Mouse (Mus musculus) adrenal gland, postnatal 36 days (tissue): Measurements from ENCODE around the gene Ifi47. TPM values are rescaled to one million over a fixed set of nuclear protein-coding genes. Genes with fewer than 3 reads are reported as not detected.
"Not testable (repeated sequence)": the region's sequence is repeated elsewhere in the genome, so short reads cannot be mapped to it uniquely, and the experiment has no call there.

Experiments used
- DNase-seq, 2 experiments: peaks; one replicate each; pipeline ENCODE4 v3.0.0; 2021; ENCODE audit warnings: mixed read lengths in 1 of 2
- long read RNA-seq, 2 experiments: library from polyadenylated mRNA; stranded (forward); transcript quantifications; one replicate each; pipeline ENCODE4 v2.0.0; 2021; ENCODE audit warnings: borderline sequencing depth in 2 of 2
- total RNA-seq, 2 experiments: library from RNA; stranded (reverse); gene quantifications; 2 replicates each; pipeline ENCODE4 v1.2.3; 2021

Ifi47 gene
- 1 to 10 TPM; 3.9 to 6.6 TPM for total RNA-seq
- long read RNA-seq, experiment 1, partial matches to known transcripts = 0 of 7 reads
- long read RNA-seq, experiment 1, other reads (novel, unspliced or antisense) = 1 of 7 reads
- long read RNA-seq, experiment 2, partial matches to known transcripts = 0 of 3 reads
- long read RNA-seq, experiment 2, other reads (novel, unspliced or antisense) = 0 of 3 reads

DNA sequence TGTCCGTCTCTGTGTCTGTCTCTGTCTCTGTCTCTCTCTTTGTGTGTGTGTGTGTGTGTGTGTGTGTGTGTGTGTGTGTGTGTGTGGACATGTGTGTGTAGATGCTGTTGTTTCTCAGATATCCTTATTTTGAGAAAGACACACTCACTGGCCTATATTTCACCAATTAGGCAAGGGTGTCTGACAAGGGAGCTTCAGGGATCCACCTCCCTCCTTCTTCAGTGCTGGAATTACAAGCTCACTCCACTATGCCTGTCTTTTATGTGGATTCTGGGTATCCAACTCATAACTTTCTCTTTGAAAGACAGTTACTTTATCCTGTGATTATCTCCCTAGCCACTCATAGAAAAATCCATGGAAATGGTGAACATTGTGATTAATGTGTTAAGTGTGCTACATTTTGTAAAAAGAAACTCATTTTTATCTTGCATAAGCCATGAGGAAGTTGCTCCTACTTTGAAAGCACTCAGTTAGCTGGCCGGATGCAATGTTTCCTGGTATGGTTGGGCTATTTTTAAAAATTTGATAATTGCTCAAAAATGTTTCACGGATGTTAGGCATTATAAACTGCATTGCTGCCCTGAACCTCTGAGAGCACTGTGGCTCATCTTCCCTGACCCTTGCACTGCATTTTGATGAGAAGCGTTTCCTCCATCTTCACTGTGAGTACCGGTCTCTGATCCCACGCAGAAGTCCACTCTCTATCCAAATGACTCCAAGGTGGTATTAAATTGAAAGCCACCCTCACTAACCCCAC, at the start of gene Ifi47:
Ifi47 (plus strand) TSS at position 587 of the 757 bp plus-strand sequence.
- DNase-seq = not testable (repeated sequence)

DNA sequence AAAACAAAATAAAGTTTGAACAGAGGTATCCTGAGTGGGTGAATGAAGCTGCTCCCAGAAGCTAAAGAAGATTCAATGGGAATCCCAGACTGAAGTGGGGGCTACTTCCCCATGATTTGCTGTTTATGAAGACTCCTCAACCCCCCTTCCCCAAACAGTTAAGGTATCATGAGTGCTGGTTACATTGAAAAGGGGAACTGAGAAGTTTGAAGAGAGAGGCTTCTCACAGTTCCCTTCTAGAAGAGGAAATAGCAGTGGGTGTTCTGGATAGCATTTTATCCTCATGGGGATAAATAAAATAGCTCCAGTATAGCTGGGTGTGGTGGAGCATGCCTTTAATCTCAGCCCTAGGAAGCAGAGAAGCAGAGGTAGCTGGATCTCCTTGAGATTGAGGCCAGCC, 26.3 kb upstream of the Ifi47 start:
- DNase-seq = not testable (repeated sequence)

DNA sequence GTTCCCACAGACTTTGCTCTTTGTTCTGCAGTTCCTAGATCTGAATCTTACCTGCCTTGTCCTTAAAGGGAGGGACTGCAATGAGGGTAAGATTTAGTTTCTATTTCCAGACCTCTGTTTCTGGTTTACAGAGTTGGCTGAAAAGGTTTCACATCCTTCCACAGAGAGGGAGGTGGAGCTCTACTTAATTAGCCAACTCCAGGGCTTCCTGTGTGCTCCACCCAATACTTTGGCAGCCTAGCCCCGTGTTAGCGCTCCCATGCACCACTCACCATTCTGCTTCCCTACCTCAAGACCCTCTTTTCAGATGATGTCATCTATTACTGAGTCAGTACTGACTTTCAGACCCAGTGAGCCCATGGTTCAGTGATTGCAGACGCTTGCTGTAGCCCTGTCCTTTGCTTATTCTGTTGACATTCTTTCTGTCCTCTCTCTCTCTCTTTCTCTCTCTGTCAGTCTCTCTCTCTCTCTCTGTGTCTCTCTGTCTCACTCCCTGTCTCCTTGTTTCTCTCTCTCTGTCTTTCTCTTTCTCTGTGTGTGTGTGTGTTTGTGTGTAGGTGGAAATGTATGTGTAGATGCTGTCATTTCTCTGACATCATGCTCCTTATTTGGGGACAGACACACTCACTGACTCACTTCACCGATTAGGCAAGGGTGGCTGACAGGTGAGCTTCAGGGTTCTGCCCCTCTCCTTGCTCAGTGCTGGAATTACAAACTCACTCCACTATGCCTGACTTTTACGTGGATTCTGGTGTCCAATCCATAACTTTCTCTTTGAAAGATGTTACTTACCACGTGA, 25.1 kb upstream of the Ifi47 start, which contains the start of gene 9930111J21Rik2:
9930111J21Rik2 (minus strand) TSS at position 150 of the 799 bp plus-strand sequence.
- DNase-seq = not testable (repeated sequence)

GRCm38 (mm10) chr11:49051894-49052293, 24.5 kb upstream of the Ifi47 start:
- DNase-seq = not testable (repeated sequence)

GRCm38 (mm10) chr11:49060061-49060460, 16.3 kb upstream of the Ifi47 start:
- DNase-seq = not testable (repeated sequence)

GRCm38 (mm10) chr11:49061865-49062264, 14.5 kb upstream of the Ifi47 start:
- not testable (repeated sequence) for DNase-seq

- peak in 1 of 2 experiments; percentile 16 for DNase-seq
These were observed 12.5 kb upstream of the Ifi47 start, which contains the start of gene Tgtp2 for GRCm38 (mm10) chr11:49063713-49064469. Tgtp2 (minus strand) TSS chr11:49064206.

- no peak for DNase-seq
These were observed 8.0 kb upstream of the Ifi47 start for GRCm38 (mm10) chr11:49068358-49068757.

GRCm38 (mm10) chr11:49077012-49077411, 625 bp downstream of the Ifi47 start:
- no peak for DNase-seq

DNA sequence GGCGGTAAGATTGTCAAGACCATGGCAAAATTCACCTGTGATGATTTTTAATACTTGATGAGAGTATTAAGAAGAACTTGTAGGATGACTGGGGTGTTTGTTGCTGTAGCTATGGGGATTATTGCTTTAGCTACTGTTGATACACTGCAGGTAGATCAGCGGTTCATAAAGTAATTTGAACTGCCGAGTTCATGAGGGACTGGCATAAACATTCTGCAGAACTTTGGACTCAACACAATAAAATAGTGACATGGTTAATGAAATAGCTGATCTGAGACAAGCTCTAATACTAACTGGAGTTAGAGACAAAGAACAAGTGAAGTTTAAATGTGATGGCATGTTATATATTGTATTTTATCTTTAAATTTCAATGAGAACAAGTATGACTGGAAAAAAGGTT, 2.3 kb downstream of the Ifi47 start:
- no peak for DNase-seq

GRCm38 (mm10) chr11:49080636-49081035, 4.2 kb downstream of the Ifi47 start:
- DNase-seq = no peak

DNA sequence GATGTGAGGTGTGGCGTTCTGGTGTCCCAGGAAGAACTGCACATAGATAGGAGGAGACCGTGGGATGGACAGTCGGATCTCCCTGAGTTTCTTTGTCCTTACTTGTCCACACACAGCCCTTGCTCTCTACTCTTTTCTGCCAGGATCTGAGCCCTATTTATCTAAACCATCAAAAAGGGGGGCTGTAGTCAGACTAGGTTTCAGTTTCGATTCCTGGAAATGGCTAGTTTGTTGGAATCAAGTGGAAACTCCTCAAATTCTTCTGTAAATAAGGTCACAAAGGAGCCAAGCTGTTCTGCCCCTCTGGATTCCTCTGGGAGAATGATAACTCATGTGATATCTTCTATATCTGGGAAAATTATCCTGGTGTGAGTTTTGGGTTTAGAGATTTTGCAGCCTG, 5.0 kb downstream of the Ifi47 start:
- no peak for DNase-seq

DNA sequence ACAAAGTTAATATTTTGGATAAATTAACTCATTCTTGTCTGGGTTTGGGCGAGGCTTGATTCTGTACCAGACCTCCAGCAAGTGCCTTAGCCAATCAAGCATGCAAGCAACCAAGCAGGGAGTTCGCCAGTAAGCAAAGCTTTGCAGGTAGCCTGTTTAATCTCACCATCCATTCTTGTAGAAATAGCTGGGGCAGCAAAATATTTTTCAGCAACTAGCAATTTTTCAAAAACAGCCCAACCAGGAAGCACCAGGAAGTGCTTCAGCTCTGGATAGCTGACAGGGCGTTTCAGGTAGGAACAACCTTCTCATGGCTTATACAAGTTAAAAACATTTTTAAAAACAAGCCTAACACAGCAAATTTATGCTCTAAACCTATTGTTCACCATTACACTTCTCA, 5.5 kb downstream of the Ifi47 start:
- DNase-seq = no peak

GRCm38 (mm10) chr11:49083146-49083545, 6.8 kb downstream of the Ifi47 start:
- DNase-seq = no peak

DNA sequence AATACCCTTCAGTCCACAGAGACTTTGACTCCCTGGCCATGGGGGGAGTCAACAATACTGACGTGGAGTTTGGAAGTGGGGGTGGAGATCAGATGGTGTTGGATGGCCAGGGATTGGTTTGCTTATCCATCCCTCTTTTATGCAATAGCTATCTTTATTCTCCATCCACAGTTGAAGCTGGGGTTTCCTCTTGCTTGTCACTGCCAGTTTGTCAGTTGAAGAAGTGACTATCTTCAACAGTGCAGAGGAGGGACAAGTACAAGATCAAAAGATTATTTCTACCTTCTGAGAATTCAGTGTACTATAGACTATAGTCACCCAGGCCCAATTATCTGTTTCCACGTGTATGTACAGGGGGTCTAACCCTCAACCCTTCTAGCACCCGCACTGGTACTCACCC, 7.4 kb downstream of the Ifi47 start:
- DNase-seq = no peak

DNA sequence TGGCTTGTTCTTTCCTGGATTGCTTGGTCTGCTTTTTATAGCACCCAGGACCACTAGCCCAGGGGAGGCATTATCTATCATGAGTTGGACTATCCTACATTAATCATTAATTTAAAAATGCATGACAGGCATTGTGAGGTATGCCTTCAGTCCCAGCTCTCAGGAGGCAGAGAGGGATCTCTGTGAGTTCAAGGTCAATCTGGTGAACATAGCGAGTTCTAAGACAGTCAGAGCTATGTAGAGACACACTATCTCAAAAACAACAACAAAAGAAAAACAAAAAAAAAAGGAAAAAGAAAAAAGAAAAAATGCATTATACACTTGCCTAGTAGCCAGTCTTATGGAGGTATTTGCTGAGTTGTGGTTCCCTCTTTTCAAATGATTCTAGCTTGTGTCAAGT, 8.0 kb downstream of the Ifi47 start:
- no peak for DNase-seq

DNA sequence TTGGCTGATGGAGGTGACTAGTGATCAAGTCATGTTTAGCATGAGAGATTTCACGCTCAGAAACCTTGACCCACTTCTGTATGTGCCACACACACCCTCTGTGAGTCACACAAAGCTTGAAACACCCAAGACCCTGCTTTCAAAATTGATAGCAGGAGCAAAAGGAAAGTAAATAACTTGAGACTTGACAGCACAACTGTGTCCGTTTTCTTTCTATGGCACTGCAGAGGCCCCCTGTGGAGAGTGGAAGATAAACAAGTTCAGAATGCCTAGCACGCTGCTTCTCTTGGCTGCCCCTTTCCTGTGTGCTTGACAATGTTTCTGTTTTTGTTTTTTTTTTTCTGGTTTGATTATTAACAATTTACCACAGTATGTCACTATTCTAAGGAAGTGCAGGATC, 8.5 kb downstream of the Ifi47 start:
- DNase-seq = peak in 1 of 2 experiments; percentile 35

- DNase-seq = no peak
These were observed 10.5 kb downstream of the Ifi47 start for GRCm38 (mm10) chr11:49086858-49087361.

DNA sequence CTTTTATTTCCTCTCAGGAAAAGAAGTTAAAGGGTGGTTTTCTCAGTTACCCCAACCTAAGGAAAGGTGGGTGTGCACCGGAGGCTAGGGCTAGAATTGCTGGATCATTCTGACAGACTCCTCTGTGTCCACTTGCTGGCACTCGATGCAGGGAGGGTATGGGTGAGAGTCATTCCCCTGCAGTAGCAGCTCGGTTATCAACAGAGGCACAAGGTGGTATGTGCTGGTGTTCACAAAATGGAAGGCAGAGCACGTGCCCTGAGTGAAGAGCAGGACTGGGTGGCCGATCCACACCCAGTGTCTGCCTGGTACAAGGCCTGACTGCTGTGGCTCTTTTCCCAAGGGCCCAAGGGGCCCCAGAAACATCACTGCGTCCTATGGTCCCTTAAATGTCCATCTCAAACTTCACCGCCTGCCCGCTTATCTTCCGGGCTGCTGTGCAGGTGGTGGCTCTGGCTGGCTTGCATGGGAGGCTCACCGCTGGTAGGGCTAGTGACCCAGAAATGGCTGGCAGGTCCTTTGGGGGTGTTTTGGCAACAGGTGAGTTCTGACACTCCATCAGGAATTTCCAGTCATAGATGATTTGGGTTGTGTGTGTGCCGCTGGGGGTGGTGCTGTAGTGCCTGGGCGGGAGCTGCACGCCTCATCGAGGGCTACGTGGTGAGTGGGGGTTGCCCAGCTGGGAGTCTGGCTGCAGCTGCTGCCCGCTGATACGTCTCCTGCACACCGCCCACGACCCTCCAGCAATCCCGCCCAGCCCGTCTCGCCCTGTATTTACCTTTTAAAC, 11.6 kb downstream of the Ifi47 start:
- DNase-seq = peak in 1 of 2 experiments; percentile 39

DNA sequence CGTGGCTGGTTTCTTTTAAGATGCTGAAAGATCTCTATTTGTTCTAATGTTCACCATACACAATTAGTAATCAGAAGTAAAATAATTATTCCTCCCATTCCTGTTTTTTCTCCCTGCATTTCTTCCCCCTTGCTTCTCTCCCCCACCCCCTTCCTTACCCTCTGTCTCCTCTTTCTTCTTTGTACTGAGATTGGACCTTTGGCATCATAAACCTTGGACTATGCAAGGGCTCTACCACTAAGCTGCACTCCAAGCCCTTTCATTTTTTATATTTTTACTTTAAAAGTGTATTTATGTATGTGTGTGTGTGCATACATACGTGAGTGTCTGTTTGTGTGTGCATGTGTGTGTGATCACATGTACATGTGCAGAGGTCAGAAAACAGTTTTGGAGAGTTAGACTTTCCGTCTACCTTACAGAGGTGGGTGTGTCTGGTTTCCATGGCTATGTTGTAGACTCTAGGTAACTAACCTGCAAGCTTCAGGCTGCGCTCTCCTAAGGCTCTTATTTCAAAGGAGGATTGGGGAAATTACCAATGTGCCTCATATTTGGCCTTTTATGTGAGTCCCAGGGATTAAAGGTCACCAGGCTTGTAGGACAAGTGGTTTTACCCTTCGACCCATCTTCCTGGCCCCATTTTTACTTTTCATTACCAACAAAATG, 12.7 kb downstream of the Ifi47 start:
- DNase-seq = no peak
